Comparison of ENCODE assay signal across 20 mouse cellular contexts in the genomic region with DNA sequence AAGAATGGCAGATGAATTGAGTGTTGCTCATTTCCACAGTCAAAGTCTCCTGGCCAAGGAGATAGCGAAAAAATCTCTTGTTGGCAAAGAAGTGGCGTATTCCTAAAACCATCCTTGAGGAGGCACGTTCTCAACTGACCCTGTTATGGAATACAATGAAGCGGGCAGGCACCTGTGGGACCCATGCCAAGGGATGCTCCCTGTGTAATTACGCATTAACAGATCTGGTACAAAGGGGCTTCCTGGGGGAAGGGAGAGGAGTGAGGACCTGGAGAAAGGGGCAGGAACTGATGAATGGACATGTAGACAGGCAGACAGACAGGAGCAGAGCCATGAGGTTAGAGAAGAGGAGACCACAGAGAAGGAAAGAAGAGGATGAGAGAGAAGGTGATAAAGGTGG.
DNase-seq lines count a peak whose midpoint lies in the region; TF ChIP-seq lines count a peak whose summit lies in the region.
"Had no signal": no experiment of that assay in that cellular context is flagged by ENCODE, and none has a peak within 500 bp of the region (broad histone marks: within the 10 kb centered on the region; RNA-seq: fewer than 3 reads in every experiment).

No protein-coding gene starts in this region.

- TF ChIP-seq POLR2A in kidney, adult 2 months (IDR thresholded peaks at IDR 0.05; ENCODE audit: low read depth, low read length), result no peak

- no peaks in the 10 kb centered on the region for H3K27me3 ChIP-seq in kidney, adult 2 months (replicated peaks; ENCODE audit: control insufficient read depth, insufficient read depth, low read length)
- H3K27me3 ChIP-seq: embryonic facial prominence, embryonic 12.5 days; embryonic facial prominence, embryonic 15.5 days; heart, embryonic 12.5 days; heart, embryonic 15.5 days had no signal

- DNase-seq in cerebellum, adult 9-10 months, result peak; percentile 73
- DNase-seq in cerebellum, adult 8-10 months, result no peak
- peak; percentile 56 for DNase-seq in kidney, adult 2 months
- no peak for DNase-seq in kidney, adult 11 months
- peak; percentile 50 to 61 for DNase-seq in kidney, postnatal 25 days
- no peak for DNase-seq in kidney, adult 18-20 months
- DNase-seq: adrenal gland, adult 2 months; adrenal gland, postnatal 14 days; forebrain, postnatal 0 days; gastrocnemius, adult 2 months; gastrocnemius, postnatal 14 days; heart, adult 18-20 months; heart, postnatal 10 days; heart, postnatal 4 days had no signal

- H3K36me3 ChIP-seq in kidney, adult 2 months (ENCODE audit: control insufficient read depth, insufficient read depth, low read length), result no peaks in the 10 kb centered on the region
- H3K36me3 ChIP-seq: embryonic facial prominence, embryonic 12.5 days; embryonic facial prominence, embryonic 15.5 days; heart, embryonic 12.5 days; heart, embryonic 15.5 days had no signal

- peaks cover 13% of the 10 kb centered on the region for H3K4me1 ChIP-seq in kidney, adult 2 months (ENCODE audit: control insufficient read depth, insufficient read depth, low read length)

- no peak for TF ChIP-seq CTCF in kidney, adult 2 months (conservative IDR thresholded peaks at IDR 0.05; ENCODE audit: insufficient read depth, insufficient read length, low read depth, low read length)

- no peak overlapping the region for H3K27ac ChIP-seq in kidney, adult 2 months (ENCODE audit: insufficient read depth, low read depth, low read length)
- H3K27ac ChIP-seq: embryonic facial prominence, embryonic 12.5 days; embryonic facial prominence, embryonic 15.5 days; gastrocnemius, adult 2 months; heart, embryonic 15.5 days; hindbrain, embryonic 14.5 days; hindbrain, postnatal 0 days had no signal

- 62% methylated on average over 5 of the region's 5 CpGs for WGBS in kidney, adult 2 months

- no peak overlapping the region for H3K4me3 ChIP-seq in kidney, adult 2 months (ENCODE audit: insufficient read depth, low read depth, low read length)
- H3K4me3 ChIP-seq: embryonic facial prominence, embryonic 12.5 days; embryonic facial prominence, embryonic 15.5 days; gastrocnemius, adult 2 months; heart, embryonic 12.5 days; heart, embryonic 15.5 days had no signal

Comparison
In these comparisons a context has a peak if more than half of its experiments do, and no peak if none do; other contexts are left out.
1. DNase-seq: peak in cerebellum, adult 9-10 months (single experiment), kidney, adult 2 months (single experiment) and kidney, postnatal 25 days (2 of 2); none in cerebellum, adult 8-10 months (single experiment), kidney, adult 11 months (single experiment) and kidney, adult 18-20 months (single experiment).